Mouse (Mus musculus) stomach, embryonic 16.5 days (tissue): ENCODE results near the gene Tpst2. TPM values are rescaled to one million over a fixed set of nuclear protein-coding genes. Genes with fewer than 3 reads are reported as not detected.

Source experiments
- ATAC-seq: fragments of 200-750 bp; cut with Nextera tagmentation; 2 replicates; pipeline ENCODE4 v1.8.0; 2017; ENCODE audit warnings: moderate number of reproducible peaks, moderate TSS enrichment; ENCODE audit not compliant: insufficient read depth, low FRiP score
- H3K27ac ChIP-seq: fragments of 300-500 bp; sonication (generic); 2 replicates; pipeline ENCODE4 v1.5.1; 2014; ENCODE audit warnings: low read length
- H3K27me3 ChIP-seq: fragments of 300-500 bp; sonication (generic); 2 replicates; pipeline ENCODE4 v1.6.1; 2014; ENCODE audit warnings: low read length, control low read depth, mixed read lengths; ENCODE audit not compliant: control insufficient read depth, insufficient read depth
- H3K36me3 ChIP-seq: fragments of 300-500 bp; sonication (generic); 2 replicates; pipeline ENCODE4 v1.6.1; 2014; ENCODE audit warnings: low read length; ENCODE audit not compliant: control insufficient read depth, insufficient read depth
- H3K4me1 ChIP-seq: fragments of 300-500 bp; sonication (generic); 2 replicates; pipeline ENCODE4 v1.6.1; 2014; ENCODE audit warnings: low read length, control low read depth, mixed read lengths; ENCODE audit not compliant: control insufficient read depth, insufficient read depth
- H3K4me2 ChIP-seq: fragments of 300-500 bp; sonication (generic); 2 replicates; pipeline ENCODE4 v1.6.1; 2014; ENCODE audit warnings: low read depth, low read length, mixed read lengths
- H3K4me3 ChIP-seq: fragments of 300-500 bp; sonication (generic); replicated peaks from 2 replicates; pipeline ENCODE4 v1.5.1; 2014; ENCODE audit warnings: mild to moderate bottlenecking, low read length
- H3K9ac ChIP-seq: fragments of 300-500 bp; sonication (generic); 2 replicates; pipeline ENCODE4 v1.6.1; 2014; ENCODE audit warnings: low read length
- H3K9me3 ChIP-seq: fragments of 300-500 bp; sonication (generic); replicated peaks from 2 replicates; pipeline ENCODE4 v1.6.1; 2016; ENCODE audit warnings: low read length, control low read depth; ENCODE audit not compliant: control insufficient read depth
- WGBS: fragments of 180-500 bp; shearing (Covaris S2); extraction: QIAGEN DNeasy Blood & Tissue Kit; methylation state at CpG from one replicate; pipeline ENCODE4 v1.1.7; 2014; 5-methylcytosine and 5-hydroxymethylcytosine counted together
- polyA plus RNA-seq: library from polyadenylated mRNA; unstranded; fragments of >200 nt; fragmentation: Nextera tagmentation; extraction: Ambion mirVana; gene quantifications from 2 replicates; pipeline ENCODE4 v1.2.1, GENCODE M21; 2015

Tpst2 gene
- polyA plus RNA-seq, 1 experiment from 2014 or later, result 40.0 TPM

DNA sequence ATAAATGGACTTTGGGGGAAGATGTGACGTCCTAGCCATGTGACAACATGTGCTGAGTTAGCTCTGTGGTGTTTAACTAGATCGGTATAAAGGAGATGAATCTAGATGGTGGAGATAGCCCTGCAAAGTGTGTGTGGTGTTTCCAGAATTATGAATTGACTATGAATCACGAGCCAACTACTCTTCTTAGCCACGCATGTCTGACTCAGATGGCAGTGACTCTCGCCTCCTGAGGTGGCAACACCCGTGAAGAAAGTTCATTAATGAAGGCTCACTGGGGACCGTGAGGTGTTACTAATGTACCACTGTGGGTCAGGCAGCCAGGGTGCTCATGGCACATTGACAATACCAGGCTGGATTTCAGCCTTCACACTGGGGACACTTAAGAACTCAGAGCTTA, 12.4 kb upstream of the Tpst2 start:
- H3K27me3 ChIP-seq, result peaks cover 11% of the 10 kb centered on the region; the same call in 1 of the 2 replicates
- no peaks in the 10 kb centered on the region for H3K36me3 ChIP-seq
- no peak overlapping the region for H3K4me2 ChIP-seq
- no peak overlapping the region for H3K4me3 ChIP-seq
- no peaks in the 10 kb centered on the region for H3K4me1 ChIP-seq
- H3K9me3 ChIP-seq, result no peaks in the 10 kb centered on the region
- no peak overlapping the region for H3K9ac ChIP-seq
- no peak for ATAC-seq
- 83% methylated on average over 7 of the region's 7 CpGs for WGBS
- H3K27ac ChIP-seq, result no peak overlapping the region

DNA sequence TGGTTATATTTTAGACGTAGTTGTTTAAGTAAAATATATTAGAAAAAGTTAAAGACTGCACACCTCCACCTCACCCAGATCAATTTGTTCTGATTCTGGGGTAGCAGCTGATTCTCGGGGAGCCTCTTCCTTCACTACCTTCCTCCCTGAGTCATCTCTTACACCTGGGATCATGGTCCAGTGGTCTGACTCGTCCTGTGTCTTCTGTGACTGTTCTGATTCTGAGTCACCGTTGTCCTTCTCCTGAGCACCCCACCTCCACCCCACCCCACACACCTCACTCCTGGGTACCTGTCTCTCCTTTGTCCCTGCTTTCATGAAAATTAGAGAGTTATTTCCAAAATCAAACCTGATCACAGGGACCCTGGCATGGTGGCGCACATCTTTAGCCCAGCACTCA, 11.4 kb upstream of the Tpst2 start:
- H3K9ac ChIP-seq, result no peak overlapping the region
- no peak for ATAC-seq
- H3K9me3 ChIP-seq, result no peaks in the 10 kb centered on the region
- H3K4me3 ChIP-seq, result no peak overlapping the region
- no peaks in the 10 kb centered on the region for H3K36me3 ChIP-seq
- no peaks in the 10 kb centered on the region for H3K4me1 ChIP-seq
- 75% methylated on average over 5 of the region's 5 CpGs for WGBS
- H3K27me3 ChIP-seq, result peaks cover 15% of the 10 kb centered on the region; the same call in 1 of the 2 replicates
- no peak overlapping the region for H3K4me2 ChIP-seq
- H3K27ac ChIP-seq, result no peak overlapping the region

DNA sequence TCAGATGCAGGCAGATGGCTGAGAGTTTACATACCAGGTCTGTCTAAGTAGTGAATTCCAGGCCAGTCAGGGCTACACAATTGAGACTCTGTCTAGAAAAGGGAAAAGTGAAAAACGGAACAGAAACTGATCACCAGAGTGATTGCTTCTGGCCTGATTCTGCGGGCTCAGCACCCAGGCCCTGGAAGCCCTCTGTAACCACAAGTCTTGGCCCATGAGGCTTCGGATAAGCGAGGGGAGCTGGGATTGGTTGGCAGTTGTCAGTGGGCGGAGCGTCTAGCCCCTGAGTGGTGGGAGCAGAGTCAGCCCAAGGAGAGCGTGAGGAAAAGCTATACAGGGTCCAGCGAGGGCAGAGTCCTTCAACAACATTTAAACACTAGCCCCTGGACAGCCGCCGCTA, 11.0 kb upstream of the Tpst2 start:
- peak; percentile 54; the same call in 1 of the 2 replicates for ATAC-seq
- no peaks in the 10 kb centered on the region for H3K9me3 ChIP-seq
- H3K36me3 ChIP-seq, result no peaks in the 10 kb centered on the region
- H3K27me3 ChIP-seq, result peaks cover 17% of the 10 kb centered on the region; the same call in 1 of the 2 replicates
- no peak overlapping the region for H3K27ac ChIP-seq
- H3K9ac ChIP-seq, result no peak overlapping the region
- no peaks in the 10 kb centered on the region for H3K4me1 ChIP-seq
- H3K4me2 ChIP-seq, result no peak overlapping the region
- 10% methylated on average over 10 of the region's 10 CpGs for WGBS
- H3K4me3 ChIP-seq, result no peak overlapping the region

DNA sequence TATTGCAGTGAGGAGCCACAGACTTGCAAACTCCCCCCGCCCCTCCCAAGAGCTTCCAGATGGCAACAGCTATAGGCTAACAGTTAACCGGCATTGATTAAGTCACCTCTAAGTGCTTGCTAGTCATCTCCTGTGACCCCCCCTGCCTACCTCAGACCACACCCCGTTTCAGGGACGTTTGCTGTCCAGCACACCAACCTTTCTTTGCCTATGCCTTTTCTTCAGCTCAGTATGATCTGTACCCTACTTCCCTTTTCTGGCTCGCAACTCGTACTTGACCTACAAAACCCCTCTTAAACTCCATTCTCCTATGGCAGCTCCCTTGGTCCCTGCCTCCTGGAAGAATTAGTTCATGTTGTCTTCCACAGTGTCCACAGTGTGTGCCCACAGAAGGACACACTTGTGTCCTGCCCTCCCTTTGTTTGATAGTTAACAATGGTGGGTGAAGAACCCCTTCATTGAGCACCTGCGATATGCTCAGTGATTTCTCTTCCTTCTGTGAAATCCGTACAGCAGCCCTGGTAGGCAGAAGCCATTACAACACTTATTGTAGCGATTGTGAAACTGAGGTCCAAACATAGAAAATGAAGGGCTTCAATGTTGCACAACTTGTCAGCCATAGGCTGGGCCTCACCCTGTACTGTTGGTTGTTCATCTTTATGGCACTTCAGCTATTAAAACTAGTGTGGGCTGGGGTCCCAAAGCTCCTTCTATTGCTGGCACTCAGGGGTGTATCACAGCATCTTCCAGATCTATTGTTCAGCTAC, 10.3 kb upstream of the Tpst2 start:
- no peak for ATAC-seq
- Histone ChIP-seq H3K36me3 (no peaks in the 10 kb centered on the region), H3K27me3 (peaks cover 18% of the 10 kb centered on the region; the same call in 1 of the 2 replicates), H3K4me2 (no peak overlapping the region), H3K9me3 (no peaks in the 10 kb centered on the region), H3K27ac (0 out of 2 replicates have a peak overlapping the region, but pooled peaks have one; percentile 8), H3K4me3 (no peak overlapping the region), H3K9ac (no peak overlapping the region), H3K4me1 (no peaks in the 10 kb centered on the region)
- 55% methylated on average over 9 of the region's 9 CpGs for WGBS

DNA sequence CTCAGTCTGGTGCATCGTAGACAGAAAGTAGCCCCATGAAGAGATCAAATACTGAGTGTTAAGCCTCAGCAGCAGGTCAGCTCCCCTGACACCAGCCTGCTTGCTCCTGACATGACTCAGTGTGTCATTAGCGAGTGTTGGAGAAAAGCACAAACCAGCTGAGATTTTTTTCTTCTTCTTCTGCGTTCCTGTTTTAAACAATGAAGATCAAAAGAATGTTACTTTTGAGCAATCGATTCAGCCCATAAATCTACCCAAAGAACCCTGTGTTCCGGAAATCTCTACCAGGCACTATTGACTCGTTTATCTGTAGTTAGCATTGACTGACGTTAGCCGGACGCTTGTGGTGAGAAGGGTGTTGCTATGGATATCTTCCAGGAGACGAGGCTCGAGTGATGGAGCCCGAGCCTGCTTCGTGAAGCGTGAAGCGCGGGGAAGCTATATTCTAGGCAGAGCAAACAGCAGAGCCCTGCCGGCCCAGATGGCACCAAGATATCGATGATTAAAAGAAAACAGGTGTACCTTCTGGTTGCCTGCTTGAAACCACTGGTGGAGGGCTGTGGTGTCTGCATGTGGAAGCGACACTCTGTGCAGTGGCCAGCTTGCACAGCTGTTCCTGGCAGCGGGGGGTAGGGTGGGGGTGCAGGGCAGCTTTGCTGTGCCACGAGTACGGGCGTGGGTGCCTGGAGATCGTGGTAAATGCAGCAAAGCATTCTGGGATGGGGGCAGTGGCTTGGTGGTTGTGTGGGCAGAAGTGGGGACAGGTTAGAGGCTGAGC, 5.5 kb upstream of the Tpst2 start:
- H3K4me1 ChIP-seq, result 0 out of 2 replicates have a peak, but pooled peaks cover 4% of the 10 kb centered on the region
- H3K4me2 ChIP-seq, result no peak overlapping the region
- H3K9me3 ChIP-seq, result no peaks in the 10 kb centered on the region
- WGBS, result 42% methylated on average over 24 of the region's 24 CpGs
- no peak for ATAC-seq
- H3K9ac ChIP-seq, result no peak overlapping the region
- peaks cover 18% of the 10 kb centered on the region; the same call in 1 of the 2 replicates for H3K27me3 ChIP-seq
- no peaks in the 10 kb centered on the region for H3K36me3 ChIP-seq
- H3K27ac ChIP-seq, result no peak overlapping the region
- H3K4me3 ChIP-seq, result no peak overlapping the region

DNA sequence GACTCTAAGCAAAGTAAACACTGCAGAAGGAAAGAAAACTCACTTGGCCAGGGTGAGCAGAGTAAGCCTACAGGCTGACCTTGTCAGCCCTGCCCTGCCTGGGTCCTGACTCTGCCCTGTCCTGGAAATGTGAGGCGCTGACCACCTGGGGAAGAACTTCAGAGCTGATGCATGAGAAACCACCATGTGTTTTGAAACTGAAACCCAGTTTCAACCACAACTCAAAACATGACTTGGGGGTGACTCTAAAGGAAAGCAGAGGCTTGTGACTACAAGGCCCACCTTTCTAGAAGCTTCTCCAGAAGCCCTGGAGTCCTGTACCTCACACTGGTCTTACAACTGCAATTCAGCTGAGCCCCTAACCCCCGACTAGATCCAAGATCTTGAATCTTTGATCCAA, 3.6 kb upstream of the Tpst2 start:
- ATAC-seq, result no peak
- Histone ChIP-seq H3K4me2 (no peak overlapping the region), H3K27me3 (peaks cover 14% of the 10 kb centered on the region; the same call in 1 of the 2 replicates), H3K36me3 (no peaks in the 10 kb centered on the region), H3K9ac (no peak overlapping the region), H3K27ac (0 out of 2 replicates have a peak overlapping the region, but pooled peaks have one; percentile 16), H3K4me1 (peaks cover 11% of the 10 kb centered on the region), H3K4me3 (no peak overlapping the region), H3K9me3 (no peaks in the 10 kb centered on the region)
- WGBS, result 49% methylated on average over 2 of the region's 2 CpGs

DNA sequence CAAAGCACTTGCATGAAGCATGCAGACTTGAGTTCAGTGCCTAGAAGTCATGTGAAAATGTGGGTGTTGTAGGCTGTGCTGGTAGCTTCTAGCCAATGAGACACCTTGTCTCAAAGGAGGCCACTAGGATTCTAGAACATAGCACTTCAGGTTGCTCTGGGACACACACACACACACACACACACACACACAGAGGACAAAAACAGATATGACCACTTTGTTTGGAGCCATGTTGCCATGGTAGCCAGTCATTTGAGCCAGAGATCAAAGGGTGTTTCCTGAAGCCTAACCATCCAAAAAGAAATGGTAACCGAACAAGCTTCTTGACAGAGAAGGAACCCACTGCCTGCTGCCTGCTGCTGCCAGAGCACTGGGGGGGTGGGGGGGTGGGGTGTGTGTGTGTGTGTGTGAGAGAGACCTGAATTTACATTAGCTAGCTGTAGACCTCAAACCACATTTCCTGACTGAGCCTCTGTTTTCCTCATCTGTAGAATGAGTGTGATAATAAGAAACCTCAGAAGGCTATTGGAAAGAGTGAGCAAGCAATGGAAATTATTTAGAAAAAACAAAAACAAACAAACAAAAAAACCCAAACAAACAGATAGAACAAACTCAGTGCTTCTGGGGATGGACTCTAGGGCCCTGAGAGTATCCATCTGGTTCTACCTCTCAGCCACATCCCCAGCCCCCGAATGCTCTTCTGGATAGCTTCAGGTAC, 2.6 kb upstream of the Tpst2 start:
- H3K27me3 ChIP-seq, result peaks cover 10% of the 10 kb centered on the region; the same call in 1 of the 2 replicates
- no peak for ATAC-seq
- no peaks in the 10 kb centered on the region for H3K9me3 ChIP-seq
- H3K27ac ChIP-seq, result no peak overlapping the region
- no peaks in the 10 kb centered on the region for H3K36me3 ChIP-seq
- H3K4me1 ChIP-seq, result peaks cover 20% of the 10 kb centered on the region
- H3K9ac ChIP-seq, result no peak overlapping the region
- H3K4me2 ChIP-seq, result no peak overlapping the region
- H3K4me3 ChIP-seq, result no peak overlapping the region
- 47% methylated on average over 2 of the region's 2 CpGs for WGBS

DNA sequence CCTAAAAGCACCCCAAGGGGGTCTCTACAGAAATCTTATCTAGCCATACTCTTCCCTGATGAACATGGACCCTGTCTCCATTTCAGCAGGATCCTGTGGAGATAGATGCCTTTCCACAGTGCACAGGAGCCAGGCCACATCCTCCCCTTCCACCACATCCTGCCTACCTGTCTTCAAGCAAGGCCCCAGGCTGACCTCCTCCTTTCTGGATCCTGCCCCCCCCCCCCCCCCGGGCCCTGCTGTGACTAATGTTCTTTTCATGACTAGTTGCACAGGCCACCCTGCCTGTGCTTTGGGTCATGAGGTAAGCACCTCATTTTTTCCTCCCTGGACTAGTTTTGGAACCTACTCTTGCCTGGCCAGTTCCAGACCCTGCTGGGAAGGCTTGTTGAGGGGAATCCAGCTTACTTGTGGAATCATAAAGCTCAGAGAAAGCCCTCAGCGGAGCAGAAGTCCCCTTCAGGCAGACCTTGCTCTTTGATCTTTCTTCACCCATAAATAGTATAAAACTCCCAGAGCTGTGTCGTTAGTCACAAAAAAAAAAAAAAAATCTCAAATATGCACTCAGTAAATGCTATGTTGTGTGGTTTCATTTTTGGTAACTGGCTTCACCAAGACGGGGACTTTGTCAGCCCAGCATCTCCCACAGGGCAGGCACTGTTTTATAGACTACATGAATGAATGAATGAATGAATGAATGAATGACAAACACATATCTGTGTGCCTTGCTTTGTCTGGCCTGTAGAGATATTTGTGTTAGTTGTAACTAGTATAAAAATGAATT, 1.3 kb upstream of the Tpst2 start:
- no peaks in the 10 kb centered on the region for H3K36me3 ChIP-seq
- H3K9me3 ChIP-seq, result no peaks in the 10 kb centered on the region
- WGBS, result 42% methylated on average over 3 of the region's 4 CpGs
- peak overlapping the region; percentile 76 for H3K4me2 ChIP-seq
- H3K27ac ChIP-seq, result no peak overlapping the region
- H3K27me3 ChIP-seq, result 0 out of 2 replicates have a peak, but pooled peaks cover 3% of the 10 kb centered on the region
- no peak overlapping the region for H3K4me3 ChIP-seq
- H3K4me1 ChIP-seq, result peaks cover 33% of the 10 kb centered on the region
- no peak for ATAC-seq
- H3K9ac ChIP-seq, result peak overlapping the region; percentile 69; the same call in 1 of the 2 replicates
